Mouse (Mus musculus) adrenal gland, adult 2 months (tissue): ENCODE data around the gene Mpp4. TPM values are rescaled to one million over a fixed set of nuclear protein-coding genes. Genes with fewer than 3 reads are reported as not detected.

Experiments
- DNase-seq: peaks from one replicate; pipeline ENCODE4 v3.0.0; 2021
- polyA plus RNA-seq: library from polyadenylated mRNA; depleted of rRNA; stranded (reverse); fragments of >200 nt; gene quantifications from 2 replicates; pipeline ENCODE4 v1.2.3, GENCODE M21; 2012
- total RNA-seq, 2 experiments: library from RNA; stranded (reverse); gene quantifications; 2 replicates each; pipeline ENCODE4 v1.2.3; 2021

Gene Mpp4
- total and polyA plus RNA-seq, 3 experiments = 0.37 to 0.62 TPM; not detected in 1

GRCm38 (mm10) chr1:59167654-59168425 is 4.7 kb upstream of the Mpp4 start:
- no peak for DNase-seq

- no peak for DNase-seq
Observed at GRCm38 (mm10) chr1:59166232-59166905, 3.2 kb upstream of the Mpp4 start.

GRCm38 (mm10) chr1:59163918-59164317 is 729 bp upstream of the Mpp4 start:
- DNase-seq = no peak

GRCm38 (mm10) chr1:59162309-59163024 is 722 bp downstream of the Mpp4 start:
- no peak for DNase-seq

GRCm38 (mm10) chr1:59161396-59161795 is 1.8 kb downstream of the Mpp4 start:
- no peak for DNase-seq

- DNase-seq = no peak
Observed at GRCm38 (mm10) chr1:59160871-59161270, 2.3 kb downstream of the Mpp4 start.

GRCm38 (mm10) chr1:59159136-59159535 is 4.1 kb downstream of the Mpp4 start:
- no peak for DNase-seq

- DNase-seq = no peak
Observed at GRCm38 (mm10) chr1:59158498-59158897, 4.7 kb downstream of the Mpp4 start.

GRCm38 (mm10) chr1:59157846-59158245 is 5.3 kb downstream of the Mpp4 start:
- peak; percentile 10 for DNase-seq

- DNase-seq = no peak
Observed at GRCm38 (mm10) chr1:59152346-59152745, 10.8 kb downstream of the Mpp4 start.

GRCm38 (mm10) chr1:59150542-59150941 is 12.6 kb downstream of the Mpp4 start:
- DNase-seq = no peak

GRCm38 (mm10) chr1:59144543-59144942 is 18.6 kb downstream of the Mpp4 start:
- peak; percentile 28 for DNase-seq

- DNase-seq = peak; percentile 55
Observed at GRCm38 (mm10) chr1:59142809-59143208, 20.4 kb downstream of the Mpp4 start.

- DNase-seq = no peak
Observed at GRCm38 (mm10) chr1:59134419-59134818, 28.8 kb downstream of the Mpp4 start.

- DNase-seq = no peak
Observed at GRCm38 (mm10) chr1:59128879-59129278, 34.3 kb downstream of the Mpp4 start.

GRCm38 (mm10) chr1:59125558-59125957 is 37.6 kb downstream of the Mpp4 start:
- no peak for DNase-seq

- DNase-seq = peak; percentile 94
Observed at GRCm38 (mm10) chr1:59119720-59120457, 43.3 kb downstream of the Mpp4 start, which contains the start of gene Tmem237. TSS of gene Tmem237 (minus strand) at chr1:59120408.

GRCm38 (mm10) chr1:59110524-59110923 is 52.7 kb downstream of the Mpp4 start:
- no peak for DNase-seq

GRCm38 (mm10) chr1:59102071-59102470 is 61.1 kb downstream of the Mpp4 start:
- no peak for DNase-seq

- DNase-seq = no peak
Observed at GRCm38 (mm10) chr1:59101020-59101419, 62.2 kb downstream of the Mpp4 start.

- DNase-seq = no peak
Observed at GRCm38 (mm10) chr1:59094705-59095104, 68.5 kb downstream of the Mpp4 start, which contains the start of gene C2cd6. TSS of gene C2cd6 (minus strand) at chr1:59094900.
